Mouse (Mus musculus): ENCODE data around the gene Adgrg5.

Adgrg5 gene

DNA sequence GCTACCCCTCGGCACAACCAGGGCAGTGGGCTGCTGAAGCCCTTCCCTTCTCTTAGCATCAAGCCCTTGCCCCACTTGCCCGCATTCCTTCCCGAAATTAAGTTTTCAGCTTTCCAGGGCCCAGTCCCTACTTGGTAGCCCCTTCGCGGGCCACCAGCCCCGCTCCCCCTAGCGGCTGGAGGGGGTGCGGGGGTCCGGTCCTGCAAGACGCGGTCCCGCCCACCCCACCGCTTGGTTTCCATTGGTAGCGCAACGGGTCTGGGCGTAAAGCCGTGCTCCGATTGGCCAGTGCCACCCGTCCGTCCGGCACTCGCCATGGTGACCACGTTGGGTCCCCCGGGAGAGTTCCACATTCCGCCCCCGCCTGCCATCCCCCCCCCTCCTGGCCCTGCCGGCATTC is 6.1 kb upstream of the Adgrg5 start:
- peak; percentile 86 to 91 for DNase-seq (ENCODE audit: low spot score in 2 of 2)

GRCm38 (mm10) chr8:94917851-94918495 is 5.5 kb upstream of the Adgrg5 start, which contains the start of gene Ccdc102a:
Ccdc102a (minus strand) TSS chr8:94918098.
- DNase-seq (ENCODE audit: low spot score in 2 of 2), result no peak

- no peak for DNase-seq (ENCODE audit: low spot score in 2 of 2)
Observed at GRCm38 (mm10) chr8:94919256-94919655, 4.2 kb upstream of the Adgrg5 start.

- no peak for DNase-seq (ENCODE audit: low spot score in 2 of 2)
Observed at GRCm38 (mm10) chr8:94922176-94922575, 1.3 kb upstream of the Adgrg5 start.

DNA sequence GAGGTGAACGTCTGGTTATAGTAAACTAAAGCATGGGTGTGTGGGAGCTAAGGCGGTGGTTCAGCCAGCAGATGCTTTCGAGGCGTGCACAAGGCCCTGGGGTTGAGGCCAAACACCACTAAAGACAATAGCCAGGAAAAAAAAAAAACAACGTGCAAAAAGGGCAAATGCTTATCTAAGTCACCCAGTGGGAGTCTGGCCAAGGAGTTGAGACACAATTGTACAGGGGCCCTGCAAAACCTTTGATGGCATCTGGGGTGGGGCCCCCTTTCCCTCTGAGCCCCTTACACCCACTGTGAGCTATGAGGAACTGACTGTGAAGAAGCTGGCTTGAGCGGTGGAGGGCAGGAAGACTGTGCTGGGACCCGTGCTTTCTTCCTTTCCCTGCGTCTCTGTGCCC is 892 bp upstream of the Adgrg5 start:
- no peak for DNase-seq (ENCODE audit: low spot score in 2 of 2)

DNA sequence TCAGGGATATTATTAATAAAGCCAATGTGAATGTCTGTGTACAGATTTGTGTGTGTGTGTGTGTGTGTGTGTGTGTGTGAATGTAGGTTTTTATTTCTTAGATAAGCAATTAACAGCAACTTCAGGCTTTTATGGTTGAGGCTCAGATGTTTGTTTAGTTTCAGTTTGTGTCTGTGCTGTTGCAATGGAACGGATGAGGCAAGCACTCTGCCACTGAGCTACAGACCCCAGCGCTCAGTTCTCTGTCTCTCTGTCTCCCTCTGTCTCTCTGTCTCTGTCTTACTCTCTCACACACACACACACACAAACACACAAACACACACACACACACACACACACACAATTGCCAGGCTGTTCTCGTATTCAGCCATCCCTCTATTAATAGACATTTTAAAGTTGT is 4.7 kb downstream of the Adgrg5 start:
- no peak for DNase-seq (ENCODE audit: low spot score in 2 of 2)

DNA sequence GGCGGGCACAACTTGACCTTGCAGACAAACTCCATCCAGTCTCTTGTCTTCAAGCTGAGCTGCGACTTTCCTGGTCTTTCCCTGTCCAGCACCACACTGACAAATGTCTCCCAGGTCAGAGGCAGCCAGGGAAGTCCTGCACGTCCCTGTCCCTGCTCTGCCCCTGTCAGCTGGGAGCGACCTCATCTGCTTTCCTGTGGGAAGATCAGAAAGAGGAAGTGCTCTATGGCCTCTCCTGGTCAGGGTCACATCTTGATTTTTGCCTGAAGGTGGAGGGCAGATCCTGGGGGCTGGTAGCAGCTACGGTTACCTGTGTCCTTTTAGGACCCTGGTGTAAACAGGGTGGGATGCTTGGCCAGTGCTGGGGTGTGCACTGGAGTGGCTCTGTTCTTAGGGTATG is 10.4 kb downstream of the Adgrg5 start:
- no peak for DNase-seq (ENCODE audit: low spot score in 2 of 2)

DNA sequence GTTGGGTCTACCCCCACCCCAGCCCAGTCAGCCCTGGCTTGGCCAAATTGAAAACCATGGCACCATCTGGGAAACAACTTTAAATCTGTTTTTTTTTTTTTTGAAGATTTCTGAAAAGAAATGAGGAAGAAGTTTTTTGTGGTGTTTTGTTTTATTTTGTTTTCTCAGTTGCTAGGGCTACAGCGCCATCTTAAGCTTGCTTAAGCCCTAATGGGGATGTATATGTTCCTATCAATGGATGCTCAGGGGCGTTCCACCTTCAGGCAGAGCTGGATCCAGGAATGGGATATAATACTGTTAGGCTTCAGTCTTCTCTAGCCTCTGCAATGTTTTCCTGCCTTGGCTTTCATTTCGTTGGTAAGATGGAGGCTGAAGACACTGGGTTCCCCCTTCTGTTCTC is 11.7 kb downstream of the Adgrg5 start:
- no peak for DNase-seq (ENCODE audit: low spot score in 2 of 2)

- DNase-seq (ENCODE audit: low spot score in 2 of 2), result peak; percentile 72 to 92
Observed at GRCm38 (mm10) chr8:94942566-94942965, 19.1 kb downstream of the Adgrg5 start.

GRCm38 (mm10) chr8:94945185-94945584 is 21.7 kb downstream of the Adgrg5 start:
- DNase-seq (ENCODE audit: low spot score in 2 of 2), result no peak

- DNase-seq (ENCODE audit: low spot score in 2 of 2), result no peak
Observed at GRCm38 (mm10) chr8:94948421-94948820, 24.9 kb downstream of the Adgrg5 start.

GRCm38 (mm10) chr8:94949010-94949409 is 25.5 kb downstream of the Adgrg5 start:
- DNase-seq (ENCODE audit: low spot score in 2 of 2), result no peak

- peak; percentile 75 to 87 for DNase-seq (ENCODE audit: low spot score in 2 of 2)
Observed at GRCm38 (mm10) chr8:94950046-94950445, 26.6 kb downstream of the Adgrg5 start.

DNA sequence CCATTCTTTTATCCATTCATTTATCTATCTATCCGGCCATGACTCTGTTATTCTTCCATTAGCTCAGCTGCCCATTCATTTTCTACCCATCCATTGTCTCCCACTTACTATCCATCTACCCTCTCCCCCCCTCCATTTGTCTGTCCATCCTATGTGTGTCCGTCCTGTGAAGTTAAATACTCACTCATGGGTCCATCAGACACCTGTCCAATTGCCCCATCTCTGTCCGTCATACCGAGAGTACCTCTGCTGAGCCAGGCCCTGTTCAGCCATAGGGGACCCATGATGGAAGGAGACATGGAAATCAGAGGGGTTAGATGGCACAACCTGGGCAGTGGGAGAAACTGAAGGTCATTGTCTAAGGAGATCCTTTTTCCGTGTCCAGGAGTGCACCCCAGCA is 27.0 kb downstream of the Adgrg5 start:
- no peak for DNase-seq (ENCODE audit: low spot score in 2 of 2)

- no peak for DNase-seq (ENCODE audit: low spot score in 2 of 2)
Observed at GRCm38 (mm10) chr8:94952086-94952485, 28.6 kb downstream of the Adgrg5 start.

GRCm38 (mm10) chr8:94953624-94954367 is 30.3 kb downstream of the Adgrg5 start:
- DNase-seq (ENCODE audit: low spot score in 2 of 2), result no peak

GRCm38 (mm10) chr8:94954368-94954737 is 30.9 kb downstream of the Adgrg5 start:
- no peak for DNase-seq (ENCODE audit: low spot score in 2 of 2)

DNA sequence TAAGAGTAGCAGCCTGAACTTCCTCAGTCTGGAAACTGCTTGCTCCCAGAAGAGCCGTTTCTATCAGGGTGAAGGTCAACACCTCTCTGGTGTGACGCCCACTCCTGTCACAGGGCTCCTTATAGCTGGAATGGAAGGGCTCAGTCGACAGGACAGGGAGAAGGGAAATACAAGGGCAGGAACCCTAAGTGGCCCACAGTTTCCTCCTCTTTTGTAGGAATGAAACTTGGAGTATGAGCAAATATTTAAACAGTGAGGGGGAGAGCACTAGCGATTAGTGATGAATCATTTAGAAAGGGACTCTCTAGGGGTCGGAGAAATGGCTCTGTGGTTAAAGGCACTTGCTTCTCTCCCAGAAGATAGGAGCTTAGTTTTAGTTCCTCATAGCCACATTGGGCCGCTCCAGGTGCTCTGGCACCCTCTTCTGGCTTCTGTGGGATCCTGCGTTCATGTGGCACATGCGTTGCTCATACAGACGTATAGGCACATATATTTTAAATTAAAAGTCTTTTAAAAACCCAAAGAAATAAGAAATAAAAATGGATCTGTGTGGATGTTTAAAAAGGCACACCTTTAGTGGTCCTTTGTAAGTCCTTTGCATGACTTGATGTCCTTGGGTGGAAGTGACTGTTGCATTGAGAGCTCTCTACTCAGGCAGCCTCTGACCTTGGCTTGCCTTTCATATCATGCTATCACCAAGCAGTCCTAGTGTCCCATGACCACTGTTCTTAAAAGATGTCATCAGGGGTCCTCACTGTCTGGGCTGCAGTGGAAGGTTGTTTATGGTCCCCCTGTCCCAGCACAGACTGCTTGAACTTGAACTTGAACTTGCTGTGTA is 31.6 kb downstream of the Adgrg5 start:
- peak; percentile 78 to 84 for DNase-seq (ENCODE audit: low spot score in 2 of 2)

- no peak for DNase-seq (ENCODE audit: low spot score in 2 of 2)
Observed at GRCm38 (mm10) chr8:94956078-94956574, 32.6 kb downstream of the Adgrg5 start.

- no peak for DNase-seq (ENCODE audit: low spot score in 2 of 2)
Observed at GRCm38 (mm10) chr8:94962201-94962600, 38.7 kb downstream of the Adgrg5 start.

GRCm38 (mm10) chr8:94964828-94965227 is 41.3 kb downstream of the Adgrg5 start:
- peak; percentile 74 to 79 for DNase-seq (ENCODE audit: low spot score in 2 of 2)

- DNase-seq (ENCODE audit: low spot score in 2 of 2), result peak; percentile 78 to 87
Observed at GRCm38 (mm10) chr8:94966578-94966977, 43.1 kb downstream of the Adgrg5 start.

Data from spleen, postnatal 4 days (tissue).